Mouse (Mus musculus): Measurements from ENCODE around the gene Tmcc1.

DNA sequence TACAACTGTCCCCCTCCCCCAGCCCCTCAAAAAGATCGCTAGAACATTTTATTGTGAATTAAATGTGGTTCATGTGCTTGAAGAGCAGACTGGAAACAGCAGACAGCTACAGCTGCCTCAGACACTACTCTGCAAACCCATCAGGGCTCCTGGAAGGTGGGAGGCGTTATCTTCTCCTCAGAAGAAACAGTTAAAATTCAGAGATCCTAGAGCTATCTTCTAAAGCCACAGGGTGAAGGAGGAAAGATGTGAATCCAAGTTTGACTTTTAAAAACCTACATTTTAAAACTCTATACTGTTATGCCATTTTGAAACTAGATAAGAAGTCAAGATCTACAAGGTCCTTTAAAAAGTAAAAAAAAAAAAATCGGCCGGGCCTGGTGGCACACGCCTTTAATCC is 162.2 kb downstream of the Tmcc1 start:
- TF ChIP-seq EP300 (IDR thresholded peaks at IDR 0.05; ENCODE audit: insufficient read depth, low read depth, low read length) (no peak), CTCF (IDR thresholded peaks at IDR 0.05; ENCODE audit: low read depth, low read length) (no peak), POLR2A (IDR thresholded peaks at IDR 0.05; ENCODE audit: insufficient read depth, low read length) (no peak)
